Mouse (Mus musculus): ENCODE data around the gene Rnf11.

- TF ChIP-seq CTCF (IDR thresholded peaks at IDR 0.05; ENCODE audit: low read depth), result no peak
- no peak for TF ChIP-seq EP300 (optimal IDR thresholded peaks at IDR 0.05)
These were observed 27.7 kb downstream of the Rnf11 start for GRCm38 (mm10) chr4:109456821-109457220.

Measured in stomach, postnatal 0 days (tissue).